Mouse (Mus musculus): Measurements from ENCODE around the gene Olfr1445.

Olfr1445 gene

DNA sequence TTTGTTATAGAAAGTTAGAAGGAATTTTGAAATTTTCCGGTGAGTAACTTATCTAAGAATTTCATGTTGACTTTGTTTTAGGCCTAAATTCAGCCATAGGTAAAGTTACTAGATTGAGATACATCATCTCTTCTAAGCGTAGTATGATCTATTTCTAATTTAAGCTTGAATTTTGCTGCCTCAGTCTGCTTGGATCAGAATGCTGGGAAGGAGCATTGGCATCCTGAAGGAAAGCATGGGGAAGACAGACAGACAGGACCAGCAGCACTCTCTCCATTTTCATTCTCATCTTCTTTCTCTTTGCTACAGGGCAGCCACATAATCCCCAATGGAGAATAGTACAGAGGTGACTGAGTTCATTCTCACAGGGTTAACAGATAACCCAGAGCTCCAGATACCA lies at the start of gene Olfr1445:
Olfr1445 (plus strand) TSS at position 301 of the 400 bp plus-strand sequence.
- CTCF ChIA-PET, result interaction anchor here in 1 of 4 experiments (1.4 kb wide), 1 partner anchor 365 kb away, joined by 3 read pairs; no protein-coding TSS in a partner anchor
- POLR2A ChIA-PET, result no interaction called here

DNA sequence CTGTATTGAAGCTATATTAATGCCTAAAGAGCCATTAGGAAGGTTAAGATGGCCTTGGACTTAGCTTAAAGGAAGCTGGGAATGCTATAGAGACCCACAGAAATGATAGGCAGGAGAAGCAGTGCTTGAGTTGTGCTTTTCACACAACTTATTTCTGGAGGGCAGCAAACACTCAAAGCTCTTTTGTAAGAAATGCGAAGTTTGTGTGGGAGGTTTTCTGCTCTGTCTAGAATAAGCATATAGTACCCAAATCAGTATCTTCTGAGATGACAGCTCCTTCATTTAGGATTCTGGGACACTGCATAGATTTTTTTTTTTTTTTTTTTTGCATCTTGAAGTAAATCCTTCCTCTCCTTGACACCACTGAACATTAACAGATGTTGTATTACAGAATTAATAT lies 45.1 kb upstream of the Olfr1445 start:
- CTCF ChIA-PET, result interaction anchor here in 1 of 4 experiments (0.7 to 1.2 kb wide), 2 partner anchors 18 to 24 kb away, joined by 3 to 7 read pairs; no protein-coding TSS in a partner anchor
- POLR2A ChIA-PET, result interaction anchor here in 1 of 4 experiments (0.6 kb wide), 1 partner anchor 105 kb away, joined by 4 read pairs; no protein-coding TSS in a partner anchor

DNA sequence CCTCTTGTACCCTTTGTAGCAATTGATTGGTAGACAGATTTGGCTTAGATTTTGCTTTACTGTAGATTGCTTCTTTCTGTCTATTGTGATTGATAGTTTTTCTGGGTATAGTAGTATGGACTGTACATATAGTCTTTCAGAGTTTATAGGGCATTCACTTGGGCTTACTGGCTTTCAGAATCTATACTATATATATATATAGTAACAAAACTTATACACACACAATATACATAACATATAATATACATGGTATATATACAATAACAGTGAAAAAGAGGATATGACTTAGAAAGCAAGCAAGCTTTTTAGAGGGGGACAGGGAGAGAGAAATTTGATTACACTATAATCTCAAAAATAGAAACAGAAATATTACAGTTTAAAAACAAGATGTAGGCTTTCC lies 37.3 kb upstream of the Olfr1445 start, which contains the start of gene Gm5244:
Gm5244 (plus strand) TSS at position 301 of the 400 bp plus-strand sequence.
- POLR2A ChIA-PET, result no interaction called here
- CTCF ChIA-PET, result no interaction called here

DNA sequence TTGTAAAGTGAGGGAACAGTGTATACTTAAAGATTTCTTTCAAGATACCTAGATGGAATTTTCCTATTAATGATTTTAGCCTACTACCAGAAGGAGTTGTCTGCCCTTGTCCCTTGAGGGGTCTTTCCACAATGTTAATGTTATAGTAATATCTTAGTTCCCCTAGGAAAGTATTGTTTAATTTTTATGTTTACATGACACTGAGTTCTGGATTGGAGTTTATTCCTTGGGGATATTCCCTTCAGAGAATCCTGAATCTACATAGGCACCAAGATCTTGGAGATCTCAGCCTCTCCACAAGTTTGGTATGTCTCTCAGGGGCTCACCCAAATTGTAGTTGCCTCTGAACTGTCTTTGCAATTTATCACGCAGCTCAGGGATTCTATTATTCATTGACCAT lies 26.7 kb upstream of the Olfr1445 start, which contains the start of gene Olfr1444:
Olfr1444 (plus strand) TSS at position 301 of the 400 bp plus-strand sequence.
- ChIA-PET POLR2A (no interaction called here), CTCF (no interaction called here)

DNA sequence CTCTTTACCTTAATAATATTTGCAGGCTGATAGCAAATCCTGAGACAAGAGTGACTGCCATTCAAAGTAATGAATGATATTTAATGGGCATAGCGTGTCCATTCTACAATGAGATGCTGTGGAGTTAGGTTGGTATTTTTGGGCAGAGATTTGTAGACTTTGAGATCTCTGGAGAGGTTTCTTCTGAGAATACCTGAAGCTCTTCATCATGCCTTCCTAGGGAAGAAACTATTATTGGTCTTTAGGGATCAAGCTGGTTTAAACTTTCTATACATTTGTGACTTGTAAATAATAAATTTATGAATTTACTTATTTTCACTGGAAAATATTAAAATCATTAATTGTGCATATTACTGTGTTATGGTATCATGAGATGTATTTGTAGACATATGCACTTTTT lies 9.8 kb downstream of the Olfr1445 start, which contains the start of gene Olfr1446:
Olfr1446 (minus strand) TSS at position 101 of the 400 bp plus-strand sequence.
- CTCF ChIA-PET, result interaction anchor here in 1 of 4 experiments (0.8 kb wide), 1 partner anchor 18 kb away, joined by 3 read pairs; no protein-coding TSS in a partner anchor
- POLR2A ChIA-PET, result no interaction called here

DNA sequence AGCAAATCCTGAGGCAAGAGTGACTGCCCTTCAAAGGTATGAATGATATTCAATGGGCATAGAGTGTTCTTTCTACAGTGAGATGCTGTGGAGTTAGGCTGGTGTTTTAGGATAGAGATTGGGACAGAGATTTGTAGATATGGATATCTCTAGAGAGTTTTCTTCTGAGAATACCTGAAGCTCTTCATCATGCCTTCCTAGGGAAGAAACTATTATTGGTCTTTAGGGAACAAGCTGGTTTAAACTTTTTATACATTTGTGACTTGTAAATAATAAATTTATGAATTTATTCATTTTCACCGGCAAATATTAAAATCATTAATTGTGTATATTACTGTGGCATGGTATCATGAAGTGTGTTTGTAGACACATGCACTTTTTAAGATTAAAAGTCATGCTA lies 20.0 kb downstream of the Olfr1445 start, which contains the start of gene Olfr1447:
Olfr1447 (minus strand) TSS at position 101 of the 400 bp plus-strand sequence.
- ChIA-PET CTCF (no interaction called here), POLR2A (no interaction called here)

DNA sequence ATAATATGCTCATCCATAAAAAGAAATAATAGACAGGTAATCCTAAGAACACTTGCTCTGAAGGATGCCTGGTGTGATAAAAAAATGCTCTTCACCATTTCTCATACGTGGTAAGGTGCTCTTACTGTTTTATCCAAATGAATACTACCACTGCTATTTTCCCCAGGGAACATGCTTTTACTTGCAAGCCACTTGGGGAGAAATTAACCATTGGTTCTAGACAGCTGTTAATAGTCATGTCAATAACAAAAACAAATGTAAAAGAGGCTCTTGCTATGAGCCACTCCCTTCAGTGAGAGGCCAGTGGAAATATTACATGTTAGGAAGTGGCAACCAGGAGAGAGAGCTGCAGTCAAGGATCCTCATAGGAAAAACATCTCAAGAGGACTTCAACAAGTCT lies 40.7 kb downstream of the Olfr1445 start, which contains the start of gene Olfr1448:
Olfr1448 (minus strand) TSS at position 101 of the 400 bp plus-strand sequence.
- ChIA-PET CTCF (no interaction called here), POLR2A (interaction anchor here in 1 of 4 experiments (0.6 kb wide), 1 partner anchor 126 kb away, joined by 3 read pairs; no protein-coding TSS in a partner anchor)

DNA sequence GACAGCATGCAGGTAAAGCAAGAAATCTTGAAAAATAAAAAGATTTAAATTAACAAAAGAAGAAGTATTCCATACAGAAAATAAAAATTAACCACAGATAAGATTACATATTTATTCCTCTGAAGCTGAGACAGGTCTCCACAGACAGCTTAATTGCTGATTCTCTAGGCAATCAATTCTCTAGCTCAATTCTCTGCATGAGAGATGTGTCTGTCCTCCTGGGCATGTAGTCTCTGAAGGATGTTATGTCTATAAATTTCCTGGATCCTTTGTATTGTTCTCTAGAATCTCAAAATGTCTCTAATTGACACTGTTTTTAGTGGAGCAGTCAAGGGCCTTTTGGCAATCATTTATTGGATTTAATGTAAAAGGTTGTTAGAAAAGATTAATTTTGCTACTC lies 46.9 kb downstream of the Olfr1445 start, which contains the start of gene Olfr1449:
Olfr1449 (plus strand) TSS at position 301 of the 400 bp plus-strand sequence.
- CTCF ChIA-PET, result no interaction called here
- POLR2A ChIA-PET, result no interaction called here
